Mouse (Mus musculus) MEL (cell line): Measurements from ENCODE around the gene Ksr1. TPM values are rescaled to one million over a fixed set of nuclear protein-coding genes. Genes with fewer than 3 reads are reported as not detected.

Experiments used
- DNase-seq: peaks from one replicate; pipeline ENCODE4 v3.0.0; 2011; ENCODE audit warnings: low read depth, low spot score
- H3K27ac ChIP-seq: 2 replicates; pipeline ENCODE4 v1.5.1; 2012; ENCODE audit warnings: low read depth, mild to moderate bottlenecking, control low read depth, low read length, moderate library complexity; ENCODE audit not compliant: control insufficient read depth
- H3K27me3 ChIP-seq, 2 experiments: fragments of 150-350 bp in 1 of 2; sonication (generic) in 1 of 2; 2 replicates each; pipeline ENCODE4 v1.6.1; 2012; ENCODE audit warnings: low read length in 2 of 2, mild to moderate bottlenecking in 2 of 2, improper control_type of control experiment in 1 of 2, moderate library complexity in 1 of 2; ENCODE audit not compliant: insufficient read depth in 2 of 2, control insufficient read depth in 1 of 2
- H3K36me3 ChIP-seq, 2 experiments: 2 replicates each; pipeline ENCODE4 v1.6.1; 2012 to 2014; ENCODE audit warnings: low read length in 2 of 2, improper control_type of control experiment in 1 of 2, inconsistent platforms in 1 of 2, mild to moderate bottlenecking in 1 of 2; ENCODE audit not compliant: insufficient read depth in 2 of 2, control insufficient read depth in 1 of 2
- H3K4me1 ChIP-seq, 2 experiments: fragments of 150-350 bp in 1 of 2; sonication (generic) in 1 of 2; 2 replicates each; pipeline ENCODE4 v1.6.1; 2012; ENCODE audit warnings: low read length in 2 of 2, improper control_type of control experiment in 1 of 2, mild to moderate bottlenecking in 1 of 2; ENCODE audit not compliant: insufficient read depth in 2 of 2, control insufficient read depth in 1 of 2
- H3K4me3 ChIP-seq, 2 experiments: fragments of 150-350 bp in 1 of 2; sonication (generic) in 1 of 2; 2 replicates each; pipeline ENCODE4 v1.5.1; 2012; ENCODE audit warnings: low read depth in 2 of 2, low read length in 2 of 2, mild to moderate bottlenecking in 2 of 2, moderate library complexity in 2 of 2, control low read depth in 1 of 2, improper control_type of control experiment in 1 of 2; ENCODE audit not compliant: control insufficient read depth in 1 of 2, insufficient read depth in 1 of 2
- H3K79me2 ChIP-seq: 2 replicates; pipeline ENCODE4 v1.6.1; 2012; ENCODE audit warnings: mild to moderate bottlenecking, low read length, moderate library complexity; ENCODE audit not compliant: control insufficient read depth, poor library complexity, insufficient read depth
- H3K9ac ChIP-seq: 2 replicates; pipeline ENCODE4 v1.6.1; 2012; ENCODE audit warnings: low read depth, mild to moderate bottlenecking, control low read depth, low read length, moderate library complexity; ENCODE audit not compliant: control insufficient read depth, poor library complexity, severe bottlenecking
- H3K9me3 ChIP-seq: fragments of 150-350 bp; sonication (generic); replicated peaks from 2 replicates; pipeline ENCODE4 v1.6.1; 2012; ENCODE audit warnings: mild to moderate bottlenecking, low read length, improper control_type of control experiment, moderate library complexity; ENCODE audit not compliant: insufficient read depth
- EP300 ChIP-seq, 2 experiments: IDR thresholded peaks; 2 replicates each; pipeline ENCODE4 v1.6.1; 2011; ENCODE audit warnings: improper control_type of control experiment in 2 of 2, low read length in 2 of 2, low read depth in 1 of 2, mild to moderate bottlenecking in 1 of 2
- ETS1 ChIP-seq: IDR thresholded peaks from 2 replicates; pipeline ENCODE4 v1.6.1; 2012; ENCODE audit warnings: low read depth, mild to moderate bottlenecking, inconsistent platforms, low read length, improper control_type of control experiment, moderate library complexity
- GATA1 ChIP-seq: IDR thresholded peaks from 2 replicates; pipeline ENCODE4 v1.6.1; 2011; ENCODE audit warnings: low read depth, low read length, improper control_type of control experiment
- JUND ChIP-seq: IDR thresholded peaks from 2 replicates; pipeline ENCODE4 v1.6.1; 2011; ENCODE audit warnings: low read depth, mild to moderate bottlenecking, improper control_type of control experiment, low read length
- KAT2A ChIP-seq: conservative IDR thresholded peaks from 2 replicates; pipeline ENCODE4 v1.6.1; 2012; ENCODE audit warnings: low read depth, low read length, improper control_type of control experiment, inconsistent platforms
- MAFK ChIP-seq: IDR thresholded peaks from 2 replicates; pipeline ENCODE4 v1.6.1; 2011; ENCODE audit warnings: low read depth, mild to moderate bottlenecking, low read length, improper control_type of control experiment, borderline replicate concordance
- MEF2A ChIP-seq: IDR thresholded peaks from 2 replicates; pipeline ENCODE4 v1.6.1; 2014; ENCODE audit warnings: low read depth, mild to moderate bottlenecking, inconsistent platforms, low read length, improper control_type of control experiment; ENCODE audit not compliant: poor library complexity, insufficient replicate concordance, severe bottlenecking; ENCODE audit errors: extremely low read depth
- MXI1 ChIP-seq: IDR thresholded peaks from 2 replicates; pipeline ENCODE4 v1.6.1; 2011; ENCODE audit warnings: mild to moderate bottlenecking, low read depth, low read length, improper control_type of control experiment
- MYB ChIP-seq: IDR thresholded peaks from 2 replicates; pipeline ENCODE4 v1.6.1; 2011; ENCODE audit warnings: mild to moderate bottlenecking, low read depth, low read length, improper control_type of control experiment
- MYC ChIP-seq: IDR thresholded peaks from 2 replicates; pipeline ENCODE4 v1.6.1; 2011; ENCODE audit warnings: low read depth, mild to moderate bottlenecking, low read length, improper control_type of control experiment, moderate library complexity
- POLR2A ChIP-seq, 2 experiments: IDR thresholded peaks; 2 replicates each; pipeline ENCODE4 v1.6.1; 2011 to 2012; ENCODE audit warnings: low read length in 2 of 2, mild to moderate bottlenecking in 2 of 2, control low read depth in 1 of 2, improper control_type of control experiment in 1 of 2, low read depth in 1 of 2, moderate library complexity in 1 of 2; ENCODE audit not compliant: control insufficient read depth in 1 of 2, insufficient read depth in 1 of 2, poor library complexity in 1 of 2
- POLR2AphosphoS5 ChIP-seq: IDR thresholded peaks from 2 replicates; pipeline ENCODE4 v1.6.1; 2012; ENCODE audit warnings: low read depth, borderline replicate concordance, mild to moderate bottlenecking, inconsistent platforms, low read length, moderate library complexity, mixed read lengths
- SIN3A ChIP-seq: IDR thresholded peaks from 2 replicates; pipeline ENCODE4 v1.6.1; 2012; ENCODE audit warnings: low read length, improper control_type of control experiment, inconsistent platforms
- SMC3 ChIP-seq: IDR thresholded peaks from 2 replicates; pipeline ENCODE4 v1.6.1; 2011; ENCODE audit warnings: low read depth, low read length, improper control_type of control experiment
- TBP ChIP-seq: IDR thresholded peaks from 2 replicates; pipeline ENCODE4 v1.8.0; 2011; ENCODE audit warnings: low read depth, low read length, improper control_type of control experiment
- UBTF ChIP-seq: IDR thresholded peaks from 2 replicates; pipeline ENCODE4 v1.6.1; 2012; ENCODE audit warnings: low read depth, mild to moderate bottlenecking, inconsistent platforms, low read length, improper control_type of control experiment, moderate library complexity, borderline replicate concordance; ENCODE audit not compliant: insufficient read depth
- USF1 ChIP-seq: IDR thresholded peaks from 2 replicates; pipeline ENCODE4 v1.6.1; 2014; ENCODE audit warnings: low read depth, mild to moderate bottlenecking, inconsistent platforms, low read length, improper control_type of control experiment, moderate library complexity
- ZC3H11A ChIP-seq: IDR thresholded peaks from 2 replicates; pipeline ENCODE4 v1.6.1; 2012; ENCODE audit warnings: low read depth, mild to moderate bottlenecking, inconsistent platforms, low read length, improper control_type of control experiment
- ZKSCAN1 ChIP-seq: IDR thresholded peaks from 2 replicates; pipeline ENCODE4 v1.6.1; 2012; ENCODE audit warnings: low read depth, mild to moderate bottlenecking, inconsistent platforms, low read length, improper control_type of control experiment, moderate library complexity
- polyA plus RNA-seq, 2 experiments: library from polyadenylated mRNA; stranded (reverse) in 1 of 2; unstranded in 1 of 2; fragments of >175 nt in 1 of 2; fragments of >200 nt in 1 of 2; gene quantifications; 2 replicates each; pipeline versions ENCODE4 v1.2.1 to v1.2.4; 2012; ENCODE audit warnings: low replicate concordance in 2 of 2, low read depth in 1 of 2; ENCODE audit not compliant: insufficient read length in 2 of 2, insufficient read depth in 1 of 2, missing spikeins in 1 of 2
- total RNA-seq: library from RNA; depleted of rRNA; stranded (reverse); fragments of 300-350 nt; gene quantifications from 2 replicates; pipeline ENCODE4 v1.2.3, GENCODE M21; 2012

Ksr1 gene
- total and polyA plus RNA-seq, 3 experiments, result 9.7 to 18.4 TPM; not detected in 1

DNA sequence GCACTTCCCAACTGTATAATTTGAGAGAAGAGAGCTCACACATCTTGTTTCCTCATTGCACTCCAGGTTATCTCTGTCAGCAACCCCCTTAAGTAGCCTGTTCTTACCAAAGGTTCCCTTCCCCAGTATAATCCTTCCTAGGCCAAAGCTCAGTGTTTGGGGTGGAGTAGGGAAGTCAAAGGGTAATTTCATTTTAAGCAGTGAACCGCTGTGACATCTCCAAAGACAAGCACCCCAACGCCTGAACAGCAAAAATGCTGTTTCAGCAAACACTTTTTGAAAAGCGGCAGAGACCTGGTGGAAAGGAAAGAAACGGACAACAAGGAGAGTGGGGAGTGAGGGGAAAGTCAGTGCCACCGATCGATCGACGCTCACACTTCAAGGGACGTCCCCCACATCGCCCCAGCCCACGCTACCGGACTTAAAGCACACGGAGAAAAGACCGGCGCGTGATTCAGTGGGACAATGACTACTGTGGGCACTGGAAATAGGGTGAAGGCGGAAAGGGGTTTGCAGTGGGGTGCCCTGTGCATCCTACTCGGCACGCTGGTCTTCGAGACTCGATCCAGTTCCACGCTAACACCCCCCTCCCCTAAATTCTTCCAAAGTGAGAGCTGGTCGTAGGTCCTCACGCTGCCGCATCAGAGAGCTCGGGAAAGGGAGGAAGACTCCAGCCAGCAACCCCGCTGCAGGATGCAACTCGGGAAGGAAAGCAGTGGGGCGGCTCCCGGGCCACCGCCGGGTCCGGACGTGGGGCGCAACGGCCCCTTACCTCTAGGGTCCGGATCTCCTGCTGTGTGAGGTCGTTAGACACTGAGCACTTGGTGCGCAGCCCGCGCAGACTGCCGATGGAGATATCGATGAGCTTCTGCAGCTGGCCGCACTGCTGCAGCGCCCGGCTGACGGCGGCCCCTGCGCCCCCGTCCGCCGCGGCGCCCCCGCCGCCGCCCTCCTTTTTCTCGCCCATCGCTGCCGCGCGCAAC lies 633 bp downstream of the Ksr1 start:
- Histone ChIP-seq H3K4me1 (peaks cover 15 to 46% of the 10 kb centered on the region in 2 experiments), H3K79me2 (peaks cover 35% of the 10 kb centered on the region), H3K9me3 (no peaks in the 10 kb centered on the region), H3K9ac (peak overlapping the region; percentile 91), H3K27ac (peak overlapping the region; percentile 36), H3K36me3 (peaks cover 0 to 21% of the 10 kb centered on the region in 2 experiments; a peak in 2 of 4 replicates), H3K27me3 (no peaks in the 10 kb centered on the region), H3K4me3 (peak overlapping the region; percentile 76 to 96)
- peak; percentile 81 for DNase-seq
- peak; percentile 53 for TF ChIP-seq GATA1
- TF ChIP-seq SIN3A, result peak; percentile 76; the same call in 1 of the 2 replicates
- TF ChIP-seq JUND, result no peak
- TF ChIP-seq ZC3H11A, result no peak
- TF ChIP-seq POLR2AphosphoS5, result no peak
- TF ChIP-seq USF1, result no peak
- TF ChIP-seq SMC3, result peak; percentile 16
- peak in 1 of 2 experiments; percentile 48; a peak in 1 of 4 replicates for TF ChIP-seq EP300 (IDR thresholded peaks at IDR 0.05; ENCODE audit: low read depth in 1 of 2, low read length in 2 of 2)
- TF ChIP-seq MAFK, result peak; percentile 94
- TF ChIP-seq TBP, result peak; percentile 46; the same call in 1 of the 2 replicates
- TF ChIP-seq MXI1, result peak; percentile 23; the same call in 1 of the 2 replicates
- no peak for TF ChIP-seq POLR2A (IDR thresholded peaks at IDR 0.05; ENCODE audit: control insufficient read depth in 1 of 2, insufficient read depth in 1 of 2, low read depth in 1 of 2, low read length in 2 of 2, poor library complexity in 1 of 2)
- TF ChIP-seq MEF2A, result no peak
- TF ChIP-seq UBTF, result peak; percentile 84; the same call in 1 of the 2 replicates
- no peak for TF ChIP-seq KAT2A
- TF ChIP-seq MYC, result 0 out of 2 replicates have a peak, but pooled peaks have one; percentile 35
- TF ChIP-seq ZKSCAN1, result no peak
- TF ChIP-seq MYB, result no peak

GRCm38 (mm10) chr11:79144741-79145140 lies 1.5 kb downstream of the Ksr1 start:
- Histone ChIP-seq H3K36me3 (peaks cover 0 to 21% of the 10 kb centered on the region in 2 experiments; a peak in 2 of 4 replicates), H3K79me2 (peaks cover 35% of the 10 kb centered on the region), H3K4me3 (peak overlapping the region; percentile 76 to 96), H3K27ac (no peak overlapping the region), H3K27me3 (no peaks in the 10 kb centered on the region), H3K9me3 (no peaks in the 10 kb centered on the region), H3K9ac (peak overlapping the region; percentile 91), H3K4me1 (peaks cover 15 to 46% of the 10 kb centered on the region in 2 experiments)
- no peak for TF ChIP-seq ZKSCAN1
- peak; percentile 85 for TF ChIP-seq ETS1
- DNase-seq, result peak; percentile 33
